Mouse (Mus musculus) kidney, adult 9 months (tissue): ENCODE results near the gene Qser1.
"Not testable (repeated sequence)": the region's sequence is repeated elsewhere in the genome, so short reads cannot be mapped to it uniquely, and the experiment has no call there.

Experiments
- DNase-seq: peaks from one replicate; pipeline ENCODE4 v3.0.0; 2022

Qser1 gene

DNA sequence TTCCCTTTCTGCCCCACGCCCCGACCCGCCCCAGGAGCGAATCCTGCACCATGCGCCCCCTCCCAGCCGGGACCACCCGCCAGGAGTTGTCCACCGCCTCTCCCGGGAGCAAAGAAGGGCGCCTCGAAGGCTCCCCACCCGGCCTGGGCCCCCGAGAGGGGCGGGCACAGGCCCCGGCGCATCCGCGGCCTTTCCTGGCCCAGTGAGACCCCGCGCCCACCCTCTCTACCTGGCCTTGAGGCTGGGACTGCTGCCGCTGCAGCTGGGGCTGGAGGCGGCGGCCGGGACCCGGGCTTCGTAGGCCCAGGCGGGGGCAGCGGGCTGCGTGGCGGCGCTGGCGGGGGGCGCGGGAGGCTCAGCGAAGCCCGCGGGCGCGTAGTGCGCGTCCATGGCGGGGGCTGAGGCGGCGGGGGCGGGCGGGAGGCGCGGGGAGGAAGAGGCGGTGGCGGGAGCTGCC, at the start of gene Qser1:
Qser1 (minus strand) TSS at position 390 of the 457 bp plus-strand sequence.
- no peak for DNase-seq

DNA sequence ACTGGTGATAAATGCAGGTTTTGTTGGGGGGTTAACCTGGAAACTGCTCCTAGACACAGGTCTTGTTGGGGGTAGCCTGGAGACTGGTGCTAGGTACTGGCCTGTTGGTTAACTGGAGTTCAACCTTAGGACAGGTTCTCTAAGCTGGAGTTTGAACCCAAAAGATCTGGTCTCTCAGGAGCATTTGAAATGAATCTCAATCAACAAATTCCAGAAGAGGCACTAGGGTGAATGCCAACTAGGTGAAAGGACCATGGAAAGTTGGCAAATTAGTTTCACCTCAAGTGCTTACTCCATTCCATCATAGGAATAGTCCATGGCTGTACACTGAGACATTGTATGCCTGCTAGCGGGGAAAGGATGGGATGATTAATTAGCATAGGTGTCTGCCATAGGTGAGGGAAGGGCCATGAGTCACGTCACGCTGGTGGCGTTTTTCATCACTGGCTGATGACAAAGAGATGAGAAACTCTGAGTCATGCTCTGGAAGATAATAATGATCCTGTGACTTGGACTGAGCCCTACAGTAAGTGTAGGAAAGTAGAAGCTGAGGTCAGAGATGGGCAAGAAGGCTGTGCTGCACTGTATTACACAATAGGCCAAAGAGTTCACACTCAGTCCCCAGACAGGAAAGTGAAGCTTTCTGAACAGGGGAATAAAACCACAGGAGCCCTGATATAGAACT, 47.8 kb upstream of the Qser1 start:
- peak; percentile 92 for DNase-seq

DNA sequence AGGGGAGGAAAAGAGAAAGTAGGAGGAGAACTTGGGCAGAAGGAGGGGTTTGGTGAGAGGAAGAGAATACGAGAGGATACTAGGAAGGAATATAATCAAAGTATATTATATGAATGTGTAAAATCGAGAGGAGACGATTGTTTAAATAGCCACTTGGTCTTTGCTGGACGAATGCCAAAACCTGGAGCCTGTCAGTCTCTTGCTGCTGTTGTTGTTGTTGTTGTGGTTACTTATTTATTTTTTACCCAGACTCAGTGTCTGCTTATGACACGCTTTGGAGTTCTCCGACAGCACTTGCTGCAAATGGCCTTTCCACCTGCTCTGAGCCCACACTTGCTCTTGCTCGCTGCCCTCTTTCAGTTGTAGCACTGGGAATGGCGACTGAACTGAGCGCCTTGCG, 43.9 kb upstream of the Qser1 start:
- peak; percentile 73 for DNase-seq

DNA sequence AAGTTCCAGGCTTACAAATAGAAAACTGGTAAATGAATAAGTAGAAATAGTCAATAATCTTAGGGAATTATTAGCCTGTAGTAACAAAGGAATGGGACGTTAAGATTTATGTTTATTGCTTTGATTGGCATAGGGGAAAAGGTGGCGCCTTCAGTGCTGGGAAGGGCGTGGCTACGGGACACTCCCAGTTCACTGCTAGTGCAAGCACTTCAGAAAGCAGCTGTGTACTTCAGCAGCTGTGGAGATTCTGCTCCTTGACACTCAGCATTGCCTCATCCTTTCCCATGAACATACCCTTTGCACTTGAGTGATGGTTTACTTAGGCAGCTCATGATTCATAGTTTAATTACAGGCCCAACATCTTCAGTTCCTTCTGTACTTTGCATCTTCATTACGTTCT, 42.5 kb upstream of the Qser1 start:
- DNase-seq: peak; percentile 68

DNA sequence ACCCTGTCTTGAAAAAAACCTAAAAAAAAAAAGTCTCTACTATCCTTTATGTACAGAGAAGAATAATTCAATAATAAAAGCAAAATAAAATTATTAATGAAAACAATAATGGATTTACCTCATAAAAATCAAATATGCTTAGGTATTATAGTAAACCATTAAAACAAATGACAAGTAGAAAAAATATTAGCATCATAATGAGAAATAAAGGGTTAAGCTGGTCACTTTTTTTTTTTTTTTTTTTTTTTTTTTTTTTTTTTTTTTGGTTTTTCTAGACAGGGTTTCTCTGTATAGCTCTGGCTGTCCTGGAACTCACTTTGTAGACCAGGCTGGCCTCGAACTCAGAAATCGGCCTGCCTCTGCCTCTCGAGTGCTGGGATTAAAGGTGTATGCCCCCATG, 41.5 kb upstream of the Qser1 start:
- not testable (repeated sequence) for DNase-seq

DNA sequence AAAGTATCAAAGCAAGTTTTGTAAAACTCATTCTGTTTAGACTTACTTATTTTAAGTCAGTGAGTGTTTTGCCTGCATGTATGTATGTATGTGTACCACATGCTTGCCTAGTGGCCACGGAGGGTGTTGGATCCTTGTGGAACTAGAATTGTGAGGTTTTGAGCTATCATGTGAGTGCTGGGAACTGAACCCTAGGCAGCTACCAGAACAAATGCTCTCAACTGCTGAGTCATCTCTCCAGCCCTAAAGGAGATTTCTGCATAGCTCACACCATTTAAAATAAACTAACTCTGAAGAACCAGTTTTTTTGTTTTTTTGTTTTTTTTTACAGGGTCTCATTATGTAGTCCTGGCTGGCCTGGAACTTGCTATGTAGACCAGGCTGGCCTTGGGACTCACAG, 39.7 kb upstream of the Qser1 start:
- DNase-seq: no peak

DNA sequence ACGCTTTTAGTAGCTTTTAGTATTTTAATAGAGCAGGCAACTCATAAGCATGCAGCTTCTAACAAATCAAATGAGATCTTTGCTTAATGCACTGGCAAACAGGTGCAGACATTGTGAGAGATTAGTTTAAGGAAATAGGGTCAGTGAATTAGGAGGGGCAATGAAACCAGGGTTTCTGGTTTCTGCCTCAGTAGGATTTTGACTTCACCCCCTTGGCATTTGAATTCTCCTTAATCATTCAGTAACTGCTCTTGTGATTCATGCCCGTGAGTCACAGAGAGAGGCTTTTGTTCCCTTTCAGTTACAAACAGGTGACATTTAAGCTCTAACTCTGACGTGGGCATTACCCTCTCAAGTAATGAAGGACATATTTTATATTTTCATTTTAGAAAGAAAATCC, 39.2 kb upstream of the Qser1 start:
- DNase-seq: no peak

DNA sequence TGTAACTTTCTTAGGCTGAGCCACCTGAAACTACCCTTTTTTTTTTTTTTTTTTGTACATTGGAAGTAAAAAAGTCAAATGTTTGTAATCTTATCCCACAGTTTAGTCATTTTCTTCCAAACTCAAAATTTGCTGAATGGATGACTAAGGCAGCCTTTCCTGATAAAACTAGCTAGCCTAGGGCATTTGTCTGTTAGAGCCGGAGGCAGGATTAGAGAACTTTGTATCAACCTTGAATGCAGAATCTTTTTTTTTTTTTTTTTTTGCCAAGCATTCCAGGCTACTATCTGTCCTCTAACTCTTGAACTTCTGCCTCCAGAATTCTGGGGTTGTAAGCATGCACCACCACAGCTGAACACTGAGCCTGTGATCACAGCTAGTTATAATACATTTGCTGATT, 38.3 kb upstream of the Qser1 start:
- DNase-seq: no peak

DNA sequence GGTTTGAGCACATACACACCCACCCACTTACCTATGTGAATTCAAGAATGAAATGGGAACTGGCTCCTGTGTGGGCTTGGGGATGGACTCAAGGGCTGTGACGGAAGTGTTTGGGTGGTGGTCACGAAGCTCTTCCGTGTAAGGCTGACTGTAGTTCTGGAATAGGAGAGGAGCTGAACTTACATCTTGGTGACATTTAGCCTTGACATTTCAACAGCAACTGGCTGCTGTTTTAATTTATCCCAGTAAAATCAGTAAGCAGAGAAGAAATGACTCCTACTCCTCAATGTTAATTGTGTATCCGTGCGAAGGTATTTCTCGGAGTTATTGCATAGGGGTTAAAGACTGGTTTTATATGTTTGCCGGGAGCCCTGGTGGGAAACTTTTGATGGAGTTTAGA, 36.0 kb upstream of the Qser1 start:
- no peak for DNase-seq

DNA sequence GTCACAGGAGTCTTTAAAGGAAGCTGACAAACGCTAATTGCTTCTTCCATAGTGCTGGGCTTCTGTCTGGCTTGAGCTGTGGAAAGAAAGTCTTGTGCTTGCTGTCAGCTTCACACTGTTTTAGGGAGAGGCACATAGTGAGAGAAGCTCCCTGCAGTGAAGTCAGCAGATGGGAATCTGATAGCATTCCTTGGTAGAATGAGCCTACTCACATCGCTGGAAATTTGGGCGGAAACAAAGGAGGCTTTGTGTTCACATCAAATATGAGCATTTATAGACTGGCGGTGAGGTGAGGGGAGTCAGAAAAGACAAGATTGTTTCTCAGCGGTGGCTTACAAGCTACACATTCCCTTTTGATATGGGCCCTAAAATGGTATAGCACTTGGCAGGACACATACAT, 35.1 kb upstream of the Qser1 start:
- no peak for DNase-seq

DNA sequence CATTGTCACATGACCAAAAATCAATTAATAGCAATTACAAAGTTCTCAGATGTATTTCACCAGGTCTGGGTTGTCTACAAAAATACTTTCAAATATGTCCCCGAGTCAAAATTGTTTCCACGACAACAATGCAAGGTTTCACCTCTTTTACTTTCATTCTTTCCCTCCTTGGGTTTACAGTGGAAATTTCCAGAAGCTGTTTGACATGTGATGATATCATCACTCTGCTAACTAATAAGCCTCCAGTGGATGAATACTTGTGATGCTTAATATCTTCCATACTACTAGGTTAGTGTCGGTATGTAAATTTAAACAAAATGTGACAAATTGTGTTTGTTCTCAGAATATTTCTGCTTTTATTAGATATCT, 33.4 kb upstream of the Qser1 start:
- no peak for DNase-seq

DNA sequence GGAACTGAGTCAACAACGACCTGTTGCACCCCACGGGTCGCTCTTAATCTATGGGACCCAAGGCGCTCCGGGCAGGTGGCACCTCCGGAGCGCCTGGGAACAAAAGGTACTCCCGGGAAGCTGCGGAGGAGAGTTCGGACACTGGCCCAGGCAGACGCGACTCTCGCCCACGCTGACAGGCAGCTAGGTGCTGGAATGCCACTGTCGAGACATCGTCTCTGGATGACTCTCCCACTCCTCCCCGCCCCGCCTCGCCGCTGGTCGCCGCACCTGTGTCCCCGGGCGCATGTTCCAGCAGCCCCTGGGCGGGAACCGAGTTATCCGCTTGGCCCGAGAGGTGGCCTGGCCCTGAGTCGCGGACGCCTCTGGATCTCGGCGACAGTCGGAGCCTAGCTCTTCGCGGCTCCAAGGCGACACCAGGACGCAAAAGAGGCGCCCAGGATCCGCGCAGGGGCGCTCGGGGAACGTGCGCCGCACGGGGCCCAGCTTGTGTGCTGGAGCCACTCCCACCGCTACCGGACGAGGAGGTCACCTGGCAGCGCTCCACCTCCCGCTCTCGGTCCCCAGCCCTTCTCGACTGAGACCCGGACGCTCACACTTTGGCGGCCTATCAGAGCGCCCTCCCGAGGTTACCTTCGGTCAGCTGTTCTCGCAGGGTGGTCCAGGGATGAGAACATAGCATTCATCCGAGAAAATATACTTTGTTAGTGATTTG, 32.9 kb upstream of the Qser1 start, which contains the start of gene Prrg4:
Prrg4 (minus strand) TSS at position 601 of the 715 bp plus-strand sequence.
- peak; percentile 84 for DNase-seq

DNA sequence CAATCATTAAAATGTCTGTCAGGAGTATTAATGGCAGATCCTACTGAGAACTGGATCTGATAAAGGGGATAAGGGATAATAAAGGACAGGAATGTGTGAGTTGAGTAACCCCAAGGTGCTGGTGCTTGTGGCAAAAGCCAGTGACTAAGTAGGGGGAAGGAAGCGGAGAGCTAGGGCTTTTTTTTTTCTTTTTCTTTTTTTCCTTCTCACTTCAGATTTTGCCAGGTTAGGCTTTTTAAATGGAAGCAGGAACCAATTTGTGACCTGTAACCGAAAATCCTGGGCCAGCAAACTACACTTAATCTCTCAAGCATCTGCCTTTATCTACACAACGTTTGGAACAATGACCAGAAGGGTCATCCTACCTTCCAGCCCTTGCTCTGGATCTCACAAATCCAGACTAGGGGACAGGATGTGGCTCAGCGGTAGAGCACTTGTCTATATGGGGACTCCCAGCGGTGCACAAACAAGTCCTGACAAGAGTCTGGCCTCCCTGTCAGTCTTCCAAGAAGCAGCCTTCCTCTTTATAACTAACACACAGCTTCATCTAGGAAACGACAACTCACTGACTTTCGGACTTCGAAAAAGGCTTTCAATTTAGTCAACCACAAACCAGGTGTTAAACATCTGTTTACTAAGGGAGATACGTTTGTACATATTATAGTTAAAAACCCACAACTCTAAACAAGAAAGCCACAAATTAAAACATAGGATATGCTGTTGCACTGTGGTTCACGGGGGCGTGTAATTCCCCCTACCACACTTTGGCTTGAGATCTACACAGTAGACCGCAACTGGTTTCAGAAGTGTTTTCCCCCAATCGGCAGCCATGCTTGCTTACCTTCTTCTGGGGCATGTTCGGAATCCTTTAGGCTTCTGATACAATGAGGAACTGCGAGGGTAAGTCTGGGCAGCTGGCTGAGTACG, 31.9 kb upstream of the Qser1 start:
- peak; percentile 16 for DNase-seq

DNA sequence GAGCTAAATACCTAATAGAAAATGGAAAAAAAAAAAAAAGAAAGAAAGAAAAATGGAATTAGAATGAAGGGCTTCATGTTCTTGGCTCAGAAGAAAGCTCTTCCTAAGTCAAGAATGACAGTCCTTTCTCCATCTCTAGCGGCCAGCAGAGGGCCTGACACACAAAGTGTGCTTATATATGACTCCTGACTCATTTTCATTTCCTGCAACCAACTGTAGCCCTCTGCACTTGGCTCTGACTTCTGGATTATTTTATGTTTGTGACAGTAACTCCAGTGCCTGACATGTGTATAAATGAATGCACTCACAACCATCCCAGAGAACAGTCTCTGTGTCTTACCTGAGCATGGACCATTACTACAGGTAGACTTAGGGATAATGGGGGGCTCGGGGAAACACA, 31.1 kb upstream of the Qser1 start:
- peak; percentile 50 for DNase-seq

DNA sequence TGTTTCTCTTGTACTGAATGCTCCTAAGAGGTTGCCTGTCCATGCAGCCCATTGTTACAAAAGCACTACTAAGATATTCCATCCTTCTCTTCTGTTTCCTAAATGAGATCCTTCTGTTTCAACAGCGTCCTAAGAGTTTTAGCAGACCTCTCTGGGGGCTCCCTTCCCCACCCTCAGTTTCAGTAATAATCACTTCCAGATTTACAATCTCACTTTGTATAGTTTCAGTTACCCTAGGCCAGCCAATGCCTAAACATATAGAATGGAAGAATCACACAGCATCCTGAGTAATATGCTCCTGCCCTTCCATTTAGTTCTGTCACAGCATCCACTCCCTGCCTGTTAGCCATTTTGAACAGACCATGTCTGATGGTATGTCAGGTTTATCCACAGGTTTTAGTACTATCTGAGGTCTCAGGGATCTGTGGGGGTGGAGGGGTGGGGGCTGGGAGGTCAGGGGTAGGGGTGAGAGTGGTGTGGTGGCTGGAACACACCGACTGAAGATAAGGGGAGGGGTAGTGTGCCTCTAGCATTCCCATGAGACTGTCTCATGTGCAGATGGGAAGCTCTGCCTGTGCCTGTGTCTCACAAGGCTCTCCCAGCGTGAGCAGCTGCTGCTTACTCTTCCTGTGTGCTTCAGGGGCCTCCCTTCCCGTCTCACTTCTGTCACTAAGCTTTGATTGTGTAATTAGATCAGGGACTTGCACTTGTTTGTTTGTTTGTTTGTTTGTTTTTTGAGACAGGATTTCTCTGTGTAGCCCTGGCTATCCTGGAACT, 30.3 kb upstream of the Qser1 start:
- no peak for DNase-seq

DNA sequence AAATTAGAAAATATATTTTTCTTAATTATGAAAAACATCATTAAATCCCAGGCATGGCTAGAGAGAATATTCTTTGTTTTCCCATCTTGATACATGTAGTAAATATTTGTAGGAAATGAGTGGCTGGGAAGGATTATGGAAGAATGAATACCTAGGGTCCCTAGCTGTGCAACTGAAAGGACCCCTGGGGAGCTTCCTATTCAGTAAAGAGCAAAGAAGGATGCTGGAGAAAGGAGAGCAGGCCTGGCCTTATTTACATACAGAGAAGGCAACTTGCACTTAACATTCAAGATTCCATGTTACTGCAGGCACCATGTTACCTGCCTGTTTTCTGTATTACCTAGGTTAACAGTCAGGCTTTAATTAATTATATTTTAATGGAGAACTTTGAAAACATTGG, 26.0 kb upstream of the Qser1 start:
- DNase-seq: no peak

DNA sequence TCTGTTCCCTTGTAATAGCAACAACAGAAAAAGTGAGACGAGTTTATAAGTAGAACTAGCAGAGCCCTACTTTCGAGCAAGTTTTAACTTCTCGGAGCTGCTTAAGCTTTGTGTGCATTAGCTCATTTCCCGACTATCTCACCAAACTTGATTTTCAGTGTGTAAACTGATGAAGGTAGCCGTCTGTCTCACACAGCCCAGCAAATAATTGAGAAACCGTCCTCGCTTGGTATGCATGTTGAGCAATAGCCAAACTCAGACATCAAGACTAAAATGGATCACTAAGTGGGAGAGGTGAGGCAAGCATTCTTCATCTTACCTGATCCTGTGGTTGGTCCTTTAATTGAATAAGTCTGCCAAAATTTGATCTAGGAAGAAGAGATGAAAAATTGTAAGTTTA, 25.2 kb upstream of the Qser1 start:
- DNase-seq: no peak

DNA sequence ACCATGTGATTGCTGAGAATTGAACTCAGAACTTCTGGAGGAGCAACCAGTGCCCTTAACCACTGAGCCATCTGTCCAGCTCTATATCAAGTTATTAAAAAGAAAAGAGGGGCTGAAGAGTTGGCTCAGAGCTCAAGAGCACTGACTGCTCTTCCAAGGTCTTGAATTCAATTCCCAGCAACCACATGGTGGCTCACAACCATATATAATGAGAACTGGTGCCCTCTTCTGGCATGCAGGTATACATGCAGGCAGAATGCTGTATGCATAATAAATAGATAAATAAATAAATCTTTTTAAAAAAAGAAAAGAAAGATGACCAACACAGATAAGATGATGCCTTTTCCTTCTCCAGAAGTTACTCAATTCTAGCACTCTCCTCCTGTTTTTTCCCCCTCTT, 24.4 kb upstream of the Qser1 start:
- no peak for DNase-seq

DNA sequence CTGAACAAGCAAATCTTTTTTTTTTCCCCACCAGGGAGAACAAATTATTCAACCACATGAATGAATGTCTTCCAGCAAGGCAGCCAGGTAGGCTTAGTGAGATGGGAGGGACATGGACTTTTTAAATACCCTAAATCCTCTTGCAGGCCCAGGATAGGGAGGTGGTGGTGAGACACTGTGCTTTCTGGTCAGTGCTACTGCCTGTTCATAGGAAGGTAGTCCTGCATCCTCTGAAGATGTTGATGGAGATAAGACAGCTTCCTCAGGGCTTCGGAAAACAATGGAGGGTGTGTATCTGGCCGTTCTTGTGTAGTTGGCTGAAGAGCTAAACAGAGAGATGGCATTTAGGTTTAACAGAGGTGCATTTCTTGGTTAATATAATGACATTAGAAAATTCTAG, 15.9 kb upstream of the Qser1 start:
- no peak for DNase-seq

DNA sequence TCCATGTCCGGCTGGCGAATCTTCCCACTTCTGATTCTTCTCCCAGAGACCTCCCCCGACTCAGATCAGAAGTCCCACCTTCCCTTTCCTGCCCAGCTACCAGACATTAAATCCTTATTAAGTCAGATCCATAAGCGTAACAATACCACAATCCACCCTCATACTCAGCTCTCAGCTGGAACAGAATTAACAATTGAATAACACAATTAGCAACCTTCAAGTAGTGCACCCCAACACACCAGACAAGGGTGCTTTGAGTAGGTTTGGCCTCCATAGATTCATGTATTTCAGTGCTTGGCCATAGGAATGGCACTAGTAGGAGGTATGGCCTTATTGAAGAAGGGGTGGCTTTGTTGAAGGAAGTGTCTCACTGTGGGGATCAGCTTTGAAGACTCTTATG, 9.6 kb upstream of the Qser1 start:
- no peak for DNase-seq

DNA sequence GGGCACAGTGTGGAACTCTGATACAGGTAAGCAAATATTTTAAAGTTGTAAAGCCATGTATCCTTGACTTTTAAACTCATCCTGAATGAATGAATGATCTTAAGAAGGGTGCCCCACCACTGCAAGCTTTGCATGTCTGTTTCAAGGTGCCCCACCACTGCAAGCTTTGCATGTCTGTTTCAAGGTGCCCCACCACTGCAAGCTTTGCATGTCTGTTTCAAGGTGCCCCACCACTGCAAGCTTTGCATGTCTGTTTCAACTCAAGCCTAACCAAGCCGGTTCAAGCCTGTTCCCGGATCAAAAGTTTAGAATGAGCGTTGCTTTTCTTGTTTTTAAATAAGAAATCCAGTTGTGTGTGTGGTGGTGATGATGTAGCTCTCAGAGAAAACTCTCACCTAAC, 2.2 kb upstream of the Qser1 start:
- not testable (repeated sequence) for DNase-seq

DNA sequence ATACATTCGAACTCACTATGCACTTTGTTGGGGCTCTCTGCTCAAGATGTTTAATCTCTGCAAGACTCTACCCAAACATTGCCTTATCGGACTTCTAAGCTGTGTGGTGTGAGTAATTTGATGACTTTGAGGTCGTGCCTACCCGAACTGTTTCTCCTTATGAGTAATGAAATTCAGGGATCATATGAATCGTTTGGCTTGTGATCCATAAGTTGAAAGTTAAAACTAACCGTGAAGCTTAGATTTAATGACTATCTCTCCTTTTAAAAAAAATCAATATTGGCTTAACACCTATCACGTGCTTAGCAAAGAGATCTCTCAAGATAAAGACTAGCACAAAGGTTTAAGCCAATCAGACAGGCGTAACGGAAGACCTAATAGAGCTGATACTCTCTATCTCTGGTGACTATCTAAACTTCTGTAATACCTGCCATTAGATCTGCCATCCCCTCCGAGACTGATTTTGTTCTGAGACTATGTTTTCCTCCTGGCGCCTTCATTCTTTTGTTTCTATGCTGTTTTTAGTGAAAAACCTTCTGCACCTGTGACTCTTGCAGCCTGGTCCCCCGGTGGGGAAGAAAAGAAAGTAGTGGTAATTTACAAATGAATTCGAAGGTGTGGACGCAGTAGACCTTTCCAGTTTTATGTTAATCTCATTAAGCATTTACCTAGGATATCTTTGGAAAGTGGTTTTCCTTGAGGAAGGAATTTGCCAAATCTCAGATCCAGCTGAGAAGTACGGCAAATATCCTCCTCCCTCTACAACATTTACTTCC, 1.2 kb upstream of the Qser1 start:
- peak; percentile 14 for DNase-seq
